Mouse (Mus musculus): ENCODE results near the gene Zfp872.

- TF ChIP-seq CTCF (IDR thresholded peaks at IDR 0.05; ENCODE audit: insufficient read depth, low read depth, low read length), result peak; percentile 37; the same call in 1 of the 2 replicates
- TF ChIP-seq POLR2A (IDR thresholded peaks at IDR 0.05; ENCODE audit: insufficient read depth, low read depth, low read length), result no peak
Measured at GRCm38 (mm10) chr9:22155614-22156013, 32.3 kb upstream of the Zfp872 start.

Measured in olfactory bulb, adult 2 months (tissue).